Mouse (Mus musculus) retina, postnatal 1 day (tissue): ENCODE results near the gene Pyroxd2.
"Not testable (repeated sequence)": the region's sequence is repeated elsewhere in the genome, so short reads cannot be mapped to it uniquely, and the experiment has no call there.

Source experiments
- DNase-seq: peaks from one replicate; pipeline ENCODE4 v3.0.0-alpha.2; 2012

The Pyroxd2 gene

GRCm38 (mm10) chr19:42752363-42752931 is at the start of gene Pyroxd2:
Pyroxd2 (minus strand) TSS chr19:42752775.
- DNase-seq = peak; percentile 94

- DNase-seq = no peak
Measured at GRCm38 (mm10) chr19:42797866-42798265, 45.3 kb upstream of the Pyroxd2 start.

GRCm38 (mm10) chr19:42795801-42796200 is 43.2 kb upstream of the Pyroxd2 start:
- no peak for DNase-seq

GRCm38 (mm10) chr19:42794914-42795613 is 42.5 kb upstream of the Pyroxd2 start:
- peak; percentile 93 for DNase-seq

- DNase-seq = no peak
Measured at GRCm38 (mm10) chr19:42788311-42788710, 35.7 kb upstream of the Pyroxd2 start.

GRCm38 (mm10) chr19:42785562-42786220 is 33.1 kb upstream of the Pyroxd2 start:
- DNase-seq = no peak

- peak; percentile 29 for DNase-seq
Measured at GRCm38 (mm10) chr19:42785129-42785528, 32.6 kb upstream of the Pyroxd2 start.

- not testable (repeated sequence) for DNase-seq
Measured at GRCm38 (mm10) chr19:42780156-42780538, 27.6 kb upstream of the Pyroxd2 start.

GRCm38 (mm10) chr19:42779531-42780155 is 27.1 kb upstream of the Pyroxd2 start, which contains the start of gene Hps1:
Hps1 (minus strand) TSS chr19:42779978.
- peak; percentile 94 for DNase-seq

- no peak for DNase-seq
Measured at GRCm38 (mm10) chr19:42777801-42778200, 25.2 kb upstream of the Pyroxd2 start.

DNA sequence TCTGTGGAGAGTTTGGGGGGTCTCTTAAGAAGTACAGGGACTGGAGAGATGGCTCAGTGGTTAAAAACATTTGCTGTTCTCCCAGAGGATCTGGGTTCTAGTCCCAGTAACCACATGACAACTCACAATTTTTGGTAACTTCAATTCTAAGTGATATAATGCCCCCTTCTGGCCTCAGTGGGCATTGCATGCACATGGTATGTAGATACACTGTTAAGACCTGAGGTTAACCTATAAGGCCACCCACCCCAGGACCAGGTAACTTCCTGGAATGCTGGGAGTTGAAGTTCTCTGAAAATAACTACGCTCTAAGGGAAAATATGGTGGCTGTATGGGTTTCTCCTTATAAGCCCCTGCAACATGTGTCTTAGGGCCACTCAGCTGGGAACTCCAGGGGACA is 24.2 kb upstream of the Pyroxd2 start:
- peak; percentile 32 for DNase-seq

- DNase-seq = no peak
Measured at GRCm38 (mm10) chr19:42770141-42770872, 17.7 kb upstream of the Pyroxd2 start.

- no peak for DNase-seq
Measured at GRCm38 (mm10) chr19:42769648-42770047, 17.1 kb upstream of the Pyroxd2 start.

DNA sequence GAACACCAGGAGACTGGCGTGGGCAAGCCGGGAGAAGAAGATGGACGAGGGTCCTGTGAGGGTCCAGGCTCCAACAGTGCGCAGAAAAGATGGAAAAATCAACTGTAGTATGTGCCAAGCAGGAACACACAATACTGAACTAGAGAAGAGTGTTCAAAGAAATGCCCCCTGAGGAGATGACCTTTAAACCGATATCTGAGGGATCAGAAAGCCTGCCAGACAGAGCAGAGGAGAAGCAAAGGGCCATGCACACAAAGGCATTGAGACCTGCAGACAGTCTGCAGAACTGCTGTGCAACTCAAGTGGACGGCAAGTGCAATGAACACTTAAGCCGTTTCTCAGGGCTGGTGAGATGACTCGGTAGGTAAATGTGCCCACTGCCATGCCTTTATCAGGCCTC is 14.8 kb upstream of the Pyroxd2 start:
- no peak for DNase-seq

- no peak for DNase-seq
Measured at GRCm38 (mm10) chr19:42764398-42764797, 11.8 kb upstream of the Pyroxd2 start.

GRCm38 (mm10) chr19:42756671-42757070 is 4.1 kb upstream of the Pyroxd2 start:
- DNase-seq = no peak

- no peak for DNase-seq
Measured at GRCm38 (mm10) chr19:42755148-42755870, 2.7 kb upstream of the Pyroxd2 start.

- DNase-seq = peak; percentile 88
Measured at GRCm38 (mm10) chr19:42753141-42753917, 754 bp upstream of the Pyroxd2 start.

DNA sequence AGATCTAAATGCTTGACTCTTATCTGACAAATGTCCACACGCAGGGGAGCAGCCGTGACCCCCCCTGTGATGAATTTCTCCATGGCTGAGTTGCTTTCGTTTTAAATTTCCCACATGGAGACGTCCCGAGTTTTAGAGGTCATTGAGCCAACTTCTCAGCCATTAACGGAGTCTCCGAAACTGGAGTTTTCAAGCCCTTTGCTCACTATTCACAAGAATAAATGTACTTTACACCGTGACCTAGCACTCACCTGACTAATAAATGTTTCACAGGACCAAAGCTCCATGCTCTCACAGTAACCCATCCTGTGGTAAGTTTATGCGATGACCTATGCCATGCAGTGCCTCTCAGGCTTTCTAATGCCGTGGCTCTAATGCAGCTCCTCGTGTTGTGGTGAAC is 2.4 kb downstream of the Pyroxd2 start:
- no peak for DNase-seq

- no peak for DNase-seq
Measured at GRCm38 (mm10) chr19:42746702-42747101, 5.9 kb downstream of the Pyroxd2 start.

DNA sequence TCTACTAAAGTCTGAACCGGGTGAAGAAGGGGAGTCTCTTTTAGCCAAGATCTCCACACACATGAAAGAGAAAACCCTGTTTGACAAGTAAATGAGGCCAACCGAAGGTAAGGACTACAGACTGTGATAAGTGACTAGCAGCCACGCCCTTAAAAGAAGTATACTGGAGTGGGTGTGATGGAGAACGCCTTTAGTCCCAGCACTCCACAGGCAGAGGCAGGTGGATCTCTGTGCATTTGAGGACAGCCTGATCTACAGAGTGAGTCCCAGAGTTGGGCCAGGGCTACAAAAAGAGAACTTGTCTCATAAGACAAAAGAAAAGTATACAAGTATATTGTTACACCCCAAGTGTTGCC is 6.7 kb downstream of the Pyroxd2 start:
- DNase-seq = no peak
